Mouse (Mus musculus) hindbrain, embryonic 14.5 days (tissue): ENCODE results near the gene Rasl11b. TPM values are rescaled to one million over a fixed set of nuclear protein-coding genes. Genes with fewer than 3 reads are reported as not detected.

ENCODE experiments used
- ATAC-seq: fragments of 200-750 bp; cut with Nextera tagmentation; 2 replicates; pipeline ENCODE4 v1.8.0; 2017; ENCODE audit warnings: moderate number of reproducible peaks, mild to moderate bottlenecking, moderate TSS enrichment, moderate library complexity; ENCODE audit not compliant: low FRiP score
- DNase-seq: peaks from one replicate; pipeline ENCODE4 v3.0.0-alpha.2; 2015; ENCODE audit warnings: low spot score
- H3K27ac ChIP-seq: fragments of 300-500 bp; sonication (generic); 2 replicates; pipeline ENCODE4 v1.5.1; 2014; ENCODE audit warnings: mild to moderate bottlenecking, moderate library complexity
- H3K27me3 ChIP-seq: fragments of 300-500 bp; sonication (generic); 2 replicates; pipeline ENCODE4 v1.6.1; 2014; ENCODE audit warnings: mild to moderate bottlenecking, low read length, mixed read lengths; ENCODE audit not compliant: control insufficient read depth, insufficient read depth
- H3K36me3 ChIP-seq: fragments of 300-500 bp; sonication (generic); replicated peaks from 2 replicates; pipeline ENCODE4 v1.6.1; 2014; ENCODE audit not compliant: control insufficient read depth, insufficient read depth
- H3K4me1 ChIP-seq: fragments of 300-500 bp; sonication (generic); replicated peaks from 2 replicates; pipeline ENCODE4 v1.6.1; 2014; ENCODE audit warnings: antibody characterized with exemption, low read length, mixed read lengths; ENCODE audit not compliant: control insufficient read depth, insufficient read depth
- H3K4me2 ChIP-seq: fragments of 300-500 bp; sonication (generic); replicated peaks from 2 replicates; pipeline ENCODE4 v1.6.1; 2014; ENCODE audit warnings: mild to moderate bottlenecking, moderate library complexity
- H3K4me3 ChIP-seq: fragments of 300-500 bp; sonication (generic); replicated peaks from 2 replicates; pipeline ENCODE4 v1.5.1; 2014; ENCODE audit warnings: mild to moderate bottlenecking, low read length
- H3K9ac ChIP-seq: fragments of 300-500 bp; sonication (generic); 2 replicates; pipeline ENCODE4 v1.6.1; 2014
- H3K9me3 ChIP-seq: fragments of 300-500 bp; sonication (generic); 2 replicates; pipeline ENCODE4 v1.6.1; 2016; ENCODE audit warnings: low read length; ENCODE audit not compliant: control insufficient read depth
- WGBS: fragments of 180-500 bp; shearing (Covaris S2); extraction: QIAGEN DNeasy Blood & Tissue Kit; methylation state at CpG from one replicate; pipeline ENCODE4 v1.1.7; 2014; 5-methylcytosine and 5-hydroxymethylcytosine counted together
- polyA plus RNA-seq: library from polyadenylated mRNA; unstranded; fragments of >200 nt; fragmentation: Nextera tagmentation; extraction: Ambion mirVana; gene quantifications from 2 replicates; pipeline ENCODE4 v1.2.1, GENCODE M21; 2014

Gene Rasl11b
- polyA plus RNA-seq, 1 experiment from 2014 or later: 15.4 TPM

DNA sequence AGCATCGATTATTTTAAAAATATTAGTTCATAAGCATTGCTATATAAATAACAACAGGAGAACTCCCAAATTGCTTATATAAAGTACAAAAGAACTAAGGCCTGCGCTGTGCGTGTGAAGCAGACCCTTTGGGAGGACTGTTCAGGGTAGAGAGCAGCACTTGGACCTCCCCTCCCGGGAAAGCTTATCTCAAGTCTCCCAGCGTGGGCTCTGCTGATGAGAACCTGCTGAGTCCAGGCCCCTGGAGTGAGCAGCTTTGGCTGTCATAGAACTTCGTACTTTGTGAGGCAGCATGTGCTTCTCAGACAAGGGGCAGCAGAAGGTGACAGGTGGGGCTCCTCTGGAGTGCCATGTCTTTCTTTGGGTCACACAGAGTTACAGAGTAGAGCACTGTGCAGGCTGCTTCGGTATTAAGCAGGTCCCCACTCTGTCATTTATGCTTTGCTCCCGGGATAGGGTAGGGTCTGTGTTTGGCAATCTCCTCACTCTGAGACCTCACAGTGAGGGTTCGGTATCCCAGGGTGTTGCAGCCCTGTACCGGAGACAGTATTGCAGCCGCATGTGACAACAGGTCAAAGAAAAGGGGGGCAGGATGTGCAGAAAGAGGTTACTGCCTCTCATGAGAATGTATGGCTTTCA lies 34.8 kb downstream of the Rasl11b start:
- no peaks in the 10 kb centered on the region for H3K27me3 ChIP-seq
- 44% methylated on average over 11 of the region's 11 CpGs for WGBS
- H3K4me2 ChIP-seq: no peak overlapping the region
- no peaks in the 10 kb centered on the region for H3K9me3 ChIP-seq
- H3K36me3 ChIP-seq: no peaks in the 10 kb centered on the region
- H3K4me1 ChIP-seq: 0 out of 2 replicates have a peak, but pooled peaks cover 6% of the 10 kb centered on the region
- H3K27ac ChIP-seq: no peak overlapping the region
- H3K9ac ChIP-seq: no peak overlapping the region
- H3K4me3 ChIP-seq: no peak overlapping the region
- DNase-seq: no peak
- no peak for ATAC-seq

DNA sequence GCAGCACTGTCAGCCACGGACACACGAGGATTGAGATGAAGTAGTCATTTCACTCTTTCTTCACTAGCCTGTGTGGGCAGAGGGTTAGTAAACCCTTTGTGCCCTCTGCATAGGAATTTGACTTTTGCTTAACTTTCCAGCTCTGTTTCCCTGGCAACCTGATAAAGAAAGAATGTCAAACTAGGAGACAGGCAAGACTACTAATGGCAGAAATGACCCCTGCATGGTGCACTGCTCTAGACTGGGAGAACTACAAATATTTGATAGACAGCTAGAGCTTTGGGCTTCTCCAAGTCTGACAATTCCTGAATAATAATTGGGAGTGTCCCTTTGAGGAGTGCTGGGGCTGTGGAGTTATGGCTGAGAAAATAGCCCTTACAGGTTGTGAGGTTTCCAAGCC lies 35.4 kb downstream of the Rasl11b start:
- no peak overlapping the region for H3K9ac ChIP-seq
- H3K4me2 ChIP-seq: no peak overlapping the region
- H3K4me1 ChIP-seq: 0 out of 2 replicates have a peak, but pooled peaks cover 6% of the 10 kb centered on the region
- no peaks in the 10 kb centered on the region for H3K27me3 ChIP-seq
- H3K36me3 ChIP-seq: no peaks in the 10 kb centered on the region
- H3K27ac ChIP-seq: no peak overlapping the region
- no peaks in the 10 kb centered on the region for H3K9me3 ChIP-seq
- 20% methylated on average over 2 of the region's 2 CpGs for WGBS
- H3K4me3 ChIP-seq: no peak overlapping the region
- DNase-seq (no peak), ATAC-seq (no peak)

DNA sequence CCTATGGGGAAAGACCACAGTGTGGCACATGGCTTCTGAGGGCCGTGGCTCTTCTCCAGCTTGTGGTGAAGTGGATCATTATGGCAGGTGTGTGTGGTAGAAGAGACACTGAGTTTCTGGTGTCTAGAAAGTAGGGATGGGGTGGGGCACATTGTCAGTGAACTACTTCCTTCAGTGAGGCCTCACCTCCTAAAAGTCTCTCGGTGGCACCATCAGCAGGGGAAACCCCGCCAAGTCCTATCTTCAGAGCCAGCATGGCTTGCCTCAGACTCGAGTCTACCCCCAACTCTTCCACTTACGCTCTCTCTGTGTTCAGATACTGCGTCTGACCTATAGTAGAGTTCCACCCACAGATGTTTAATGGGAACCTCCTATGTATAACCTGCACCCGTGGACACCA lies 38.7 kb downstream of the Rasl11b start:
- Histone ChIP-seq H3K9me3 (no peaks in the 10 kb centered on the region), H3K4me1 (0 out of 2 replicates have a peak, but pooled peaks cover 6% of the 10 kb centered on the region), H3K9ac (no peak overlapping the region), H3K36me3 (no peaks in the 10 kb centered on the region), H3K4me3 (no peak overlapping the region), H3K27ac (no peak overlapping the region), H3K27me3 (no peaks in the 10 kb centered on the region), H3K4me2 (no peak overlapping the region)
- ATAC-seq (no peak), DNase-seq (no peak)
- WGBS: 93% methylated on average over 7 of the region's 7 CpGs

DNA sequence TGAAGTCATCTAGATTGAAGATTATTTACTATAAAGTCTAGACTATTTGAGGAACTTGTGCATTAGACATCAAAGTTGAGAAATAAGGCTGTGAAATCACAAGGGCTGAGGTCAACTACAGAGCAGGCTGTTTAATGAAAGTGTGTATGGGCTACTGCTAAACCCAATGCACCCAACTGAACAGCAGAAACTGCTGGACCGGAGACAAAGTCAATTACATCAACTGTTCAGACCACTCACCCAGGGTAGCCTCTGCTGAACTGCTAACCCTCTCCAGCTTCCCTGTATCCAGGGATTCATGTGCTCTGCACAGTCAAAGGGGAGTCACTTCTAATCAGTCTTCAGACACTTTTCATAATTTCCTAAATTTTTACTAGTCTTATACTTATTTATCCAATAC lies 44.3 kb downstream of the Rasl11b start:
- Histone ChIP-seq H3K9me3 (no peaks in the 10 kb centered on the region), H3K9ac (no peak overlapping the region), H3K4me3 (no peak overlapping the region), H3K36me3 (no peaks in the 10 kb centered on the region), H3K4me2 (no peak overlapping the region), H3K27me3 (no peaks in the 10 kb centered on the region), H3K4me1 (no peaks in the 10 kb centered on the region), H3K27ac (no peak overlapping the region)
- DNase-seq (no peak), ATAC-seq (no peak)
- WGBS: 85% methylated on average over 1 of the region's 1 CpGs

DNA sequence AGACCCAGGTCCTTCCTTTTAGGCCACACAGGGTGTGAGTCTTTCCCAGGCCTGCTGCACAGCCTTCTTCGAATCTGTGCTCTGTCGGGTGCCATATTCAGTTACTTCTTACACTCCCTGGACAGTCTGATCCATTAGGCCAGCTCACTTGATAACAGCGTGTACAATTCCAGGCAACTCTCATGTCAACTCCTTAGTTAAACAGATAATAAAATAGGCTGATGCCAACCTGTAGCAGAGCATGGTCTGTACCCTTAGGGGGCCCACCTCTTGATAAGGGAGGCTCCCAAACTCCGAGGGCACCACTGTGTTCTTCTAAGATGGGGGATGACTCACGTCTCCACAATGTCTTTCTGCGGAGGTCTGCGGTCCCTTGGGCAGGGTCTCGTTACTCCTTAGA lies 45.2 kb downstream of the Rasl11b start:
- no peak for DNase-seq
- ATAC-seq: no peak
- Histone ChIP-seq H3K9ac (no peak overlapping the region), H3K4me2 (no peak overlapping the region), H3K36me3 (no peaks in the 10 kb centered on the region), H3K9me3 (no peaks in the 10 kb centered on the region), H3K4me3 (no peak overlapping the region), H3K27me3 (no peaks in the 10 kb centered on the region), H3K4me1 (no peaks in the 10 kb centered on the region), H3K27ac (no peak overlapping the region)
- WGBS: 74% methylated on average over 8 of the region's 8 CpGs

DNA sequence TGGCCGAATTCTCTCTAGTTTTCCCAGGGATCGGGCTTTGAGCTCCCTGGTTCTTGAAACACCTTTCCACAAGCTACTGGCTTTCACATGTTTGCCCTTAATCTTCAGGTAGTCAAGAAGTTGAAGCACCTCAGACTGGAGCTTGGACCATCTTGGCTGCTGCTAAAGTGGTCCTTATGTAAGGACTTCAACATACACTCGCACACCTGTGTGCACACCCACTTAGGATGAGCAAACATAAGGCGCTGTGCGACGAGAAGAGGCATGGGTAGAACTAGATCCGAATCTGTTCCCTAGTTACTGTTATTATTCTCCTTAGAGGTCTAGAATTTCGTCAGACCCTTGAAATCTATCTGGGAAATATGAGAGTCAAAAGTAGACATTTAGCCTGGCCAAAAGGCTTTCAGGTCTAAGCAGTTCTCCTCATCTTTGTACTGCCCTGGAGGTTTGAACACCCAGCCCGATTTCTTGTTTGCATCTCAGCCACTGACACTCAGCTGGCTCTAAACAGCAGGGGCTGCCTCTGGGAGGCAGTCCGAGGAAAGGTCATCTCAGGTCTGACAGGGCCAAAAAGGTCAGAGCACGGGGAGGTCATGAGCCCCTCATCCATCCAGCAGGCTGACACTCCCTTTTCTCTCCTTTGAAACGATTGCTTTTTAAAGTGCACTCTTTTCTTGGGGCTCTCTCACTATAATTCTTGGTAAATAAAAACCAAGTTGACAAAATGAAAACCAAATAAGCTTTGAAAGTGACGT lies 46.0 kb downstream of the Rasl11b start:
- WGBS: 58% methylated on average over 13 of the region's 13 CpGs

DNA sequence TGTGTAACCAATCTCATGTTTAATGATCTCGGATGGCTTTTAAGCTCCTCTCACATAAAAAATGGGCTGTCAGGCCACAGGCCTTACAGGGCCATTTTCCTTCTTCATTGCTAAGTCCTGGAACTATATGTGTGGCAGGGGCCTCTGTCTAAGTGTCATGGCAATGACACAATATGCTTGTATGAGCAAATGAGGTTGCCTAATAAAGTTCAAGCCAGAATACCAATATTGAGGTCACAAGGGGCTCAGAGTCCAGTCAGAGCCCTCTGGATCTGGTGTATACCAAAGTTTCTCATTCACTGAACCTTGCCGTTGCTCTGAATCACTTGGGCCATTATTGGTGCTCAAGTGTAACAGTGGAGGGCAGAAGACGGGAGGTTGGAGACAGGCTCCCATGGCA lies 47.6 kb downstream of the Rasl11b start:
- Histone ChIP-seq H3K27me3 (no peaks in the 10 kb centered on the region), H3K4me2 (no peak overlapping the region), H3K27ac (no peak overlapping the region), H3K36me3 (no peaks in the 10 kb centered on the region), H3K4me3 (no peak overlapping the region), H3K9me3 (no peaks in the 10 kb centered on the region), H3K4me1 (no peaks in the 10 kb centered on the region), H3K9ac (no peak overlapping the region)
- 62% methylated on average over 3 of the region's 3 CpGs for WGBS
- ATAC-seq (no peak), DNase-seq (no peak)

More for the DNA sequence above, 46.0 kb downstream of the Rasl11b start:
- H3K4me2 ChIP-seq: no peak overlapping the region
- no peak overlapping the region for H3K27ac ChIP-seq
- DNase-seq: no peak
- no peaks in the 10 kb centered on the region for H3K36me3 ChIP-seq
- H3K4me3 ChIP-seq: no peak overlapping the region
- H3K9me3 ChIP-seq: no peaks in the 10 kb centered on the region
- no peak for ATAC-seq
- no peak overlapping the region for H3K9ac ChIP-seq
- H3K4me1 ChIP-seq: no peaks in the 10 kb centered on the region
- no peaks in the 10 kb centered on the region for H3K27me3 ChIP-seq

DNA sequence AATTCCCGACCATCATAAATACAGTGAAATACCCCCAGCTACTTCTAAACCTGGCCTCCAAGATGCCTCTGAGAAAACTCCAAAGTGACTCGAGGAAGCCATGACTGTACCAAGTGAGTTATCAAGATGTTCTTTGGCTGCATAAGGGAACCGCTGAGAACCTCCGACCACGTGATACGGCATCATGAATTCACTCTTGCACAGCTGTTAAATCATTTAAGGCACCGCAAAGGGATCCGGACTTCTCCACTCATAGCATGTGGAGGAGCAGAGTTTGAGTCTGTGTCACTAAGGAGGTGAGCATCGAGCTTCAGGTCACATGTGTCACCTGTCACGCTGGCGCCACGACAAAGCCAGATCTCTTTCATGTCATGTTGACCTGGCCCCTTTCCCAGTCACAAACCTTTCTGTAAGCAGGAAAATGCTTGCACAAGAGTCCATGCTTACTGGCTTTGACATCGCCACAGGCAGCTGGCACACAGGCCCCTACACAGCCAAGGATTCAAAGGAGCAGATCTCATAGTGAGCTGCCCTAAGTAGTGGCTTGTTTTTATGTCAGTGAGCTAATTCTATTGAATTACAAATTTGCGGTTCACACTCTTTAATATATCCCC lies 49.4 kb downstream of the Rasl11b start:
- no peak overlapping the region for H3K4me2 ChIP-seq
- no peak overlapping the region for H3K27ac ChIP-seq
- ATAC-seq (no peak), DNase-seq (no peak)
- H3K9ac ChIP-seq: no peak overlapping the region
- 89% methylated on average over 14 of the region's 14 CpGs for WGBS
- no peak overlapping the region for H3K4me3 ChIP-seq
- H3K9me3 ChIP-seq: no peaks in the 10 kb centered on the region
- H3K4me1 ChIP-seq: no peaks in the 10 kb centered on the region
- H3K27me3 ChIP-seq: no peaks in the 10 kb centered on the region
- no peaks in the 10 kb centered on the region for H3K36me3 ChIP-seq

DNA sequence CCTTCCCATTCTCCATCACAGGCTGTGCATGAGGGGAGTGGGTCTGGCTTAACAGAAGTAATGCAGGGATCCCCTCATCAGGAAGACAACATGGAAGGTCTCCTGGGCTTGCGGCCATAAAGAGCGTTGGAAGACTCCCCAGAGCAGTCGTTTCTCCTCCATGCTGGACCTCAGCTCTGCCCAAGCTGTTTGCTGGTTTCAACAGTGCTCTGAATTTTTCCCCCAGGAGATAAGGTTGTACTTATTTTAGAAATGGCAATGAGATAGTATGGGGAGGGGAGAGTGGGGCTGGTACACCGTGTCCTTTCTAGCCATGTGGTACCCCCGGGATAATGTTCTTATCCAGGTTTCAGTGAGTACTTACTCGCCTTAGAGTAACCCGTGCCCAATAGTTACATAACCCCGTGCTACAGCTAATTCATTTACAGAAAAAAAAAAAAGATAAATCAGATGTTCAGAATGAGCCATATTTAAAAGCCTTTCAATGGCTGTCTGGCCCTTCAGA lies 50.6 kb downstream of the Rasl11b start:
- ATAC-seq (no peak), DNase-seq (no peak)
- H3K9me3 ChIP-seq: no peaks in the 10 kb centered on the region
- WGBS: 94% methylated on average over 8 of the region's 8 CpGs
- no peak overlapping the region for H3K27ac ChIP-seq
- H3K4me3 ChIP-seq: no peak overlapping the region
- no peaks in the 10 kb centered on the region for H3K4me1 ChIP-seq
- H3K36me3 ChIP-seq: no peaks in the 10 kb centered on the region
- H3K9ac ChIP-seq: no peak overlapping the region
- no peak overlapping the region for H3K4me2 ChIP-seq
- H3K27me3 ChIP-seq: no peaks in the 10 kb centered on the region
